Mouse (Mus musculus): ENCODE measurements around the gene Cap2.

Cap2 gene

GRCm38 (mm10) chr13:46571961-46572647, 70.5 kb downstream of the Cap2 start:
- no peak for DNase-seq

GRCm38 (mm10) chr13:46572648-46573163, 71.1 kb downstream of the Cap2 start:
- DNase-seq = no peak

DNA sequence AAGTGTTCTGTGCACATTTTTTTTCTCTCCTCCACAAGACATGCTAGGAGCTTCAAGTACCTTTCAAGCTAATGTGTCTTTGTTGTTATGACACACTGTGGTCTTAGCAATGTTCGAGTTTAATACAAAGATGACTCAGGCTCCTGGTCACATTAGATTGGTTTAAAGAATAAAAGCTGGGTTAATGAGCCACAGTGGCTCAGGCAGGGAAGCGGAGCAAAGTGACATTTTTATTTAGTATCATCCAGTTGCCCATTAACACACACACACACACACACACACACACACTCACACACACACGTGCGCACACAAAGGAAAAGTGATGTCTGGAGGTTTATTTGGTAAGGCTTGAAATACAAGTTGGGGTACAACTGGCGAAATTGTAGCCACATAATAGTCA, 72.6 kb downstream of the Cap2 start:
- DNase-seq = no peak

DNA sequence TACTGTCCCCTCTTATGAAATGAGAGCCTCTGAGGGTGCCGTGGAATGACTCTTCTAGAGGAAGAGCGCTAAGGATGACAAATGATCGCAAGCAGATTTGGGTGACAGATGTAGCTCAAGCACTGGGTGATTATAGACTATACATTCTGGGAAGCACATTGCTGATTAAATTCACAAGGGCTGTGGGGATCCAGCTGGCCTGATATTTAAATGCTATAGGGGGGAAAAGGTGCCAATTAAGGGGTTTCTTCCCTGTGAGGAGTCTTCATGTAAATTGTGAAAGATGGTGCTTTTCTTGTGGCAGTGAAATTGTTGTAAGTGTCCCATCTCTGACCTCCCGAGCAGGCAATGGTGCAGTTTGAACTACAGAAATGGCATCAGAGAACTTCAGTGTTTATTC, 73.1 kb downstream of the Cap2 start:
- DNase-seq = no peak

GRCm38 (mm10) chr13:46584860-46585259, 83.2 kb downstream of the Cap2 start:
- DNase-seq = no peak

- DNase-seq = no peak
Observed at GRCm38 (mm10) chr13:46587717-46588289, 86.2 kb downstream of the Cap2 start.

DNA sequence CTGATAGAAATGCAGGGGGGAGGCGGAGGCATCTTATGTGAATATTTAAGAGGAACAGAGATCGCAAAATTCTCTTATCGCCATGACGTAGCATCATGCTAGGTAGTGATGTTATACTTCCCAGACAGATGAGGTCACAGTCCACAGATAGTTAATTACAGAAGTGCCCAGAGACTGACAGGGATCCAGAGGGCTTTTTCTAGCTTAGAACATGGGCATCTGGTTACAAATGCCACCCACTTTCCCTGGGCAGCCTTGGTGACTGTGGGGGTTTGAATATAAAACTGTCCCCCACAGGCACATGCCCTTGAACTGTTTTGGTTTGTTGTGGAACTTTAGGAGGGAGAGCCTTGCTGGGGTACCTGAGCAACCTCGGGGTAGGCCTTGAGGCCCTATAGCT, 87.0 kb downstream of the Cap2 start:
- no peak for DNase-seq

DNA sequence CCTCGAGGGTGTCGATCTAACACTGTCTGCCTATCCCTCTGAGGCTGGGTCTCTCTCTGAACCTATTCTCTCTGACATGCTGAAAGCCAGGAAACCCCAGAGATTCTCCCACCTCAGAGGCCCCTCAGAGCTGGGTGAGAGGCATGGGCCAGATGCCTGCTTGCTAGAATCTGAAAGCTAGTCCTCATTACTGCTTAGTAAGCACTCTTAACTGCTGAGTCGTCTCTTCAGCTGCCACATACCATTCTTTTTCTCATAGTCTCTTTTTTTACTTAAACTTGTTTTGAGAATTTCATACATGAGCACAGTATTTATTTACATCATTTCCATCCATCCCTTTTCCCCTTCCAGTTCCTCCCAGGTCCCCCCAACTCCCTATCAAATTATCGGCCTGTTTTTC, 89.2 kb downstream of the Cap2 start:
- no peak for DNase-seq

DNA sequence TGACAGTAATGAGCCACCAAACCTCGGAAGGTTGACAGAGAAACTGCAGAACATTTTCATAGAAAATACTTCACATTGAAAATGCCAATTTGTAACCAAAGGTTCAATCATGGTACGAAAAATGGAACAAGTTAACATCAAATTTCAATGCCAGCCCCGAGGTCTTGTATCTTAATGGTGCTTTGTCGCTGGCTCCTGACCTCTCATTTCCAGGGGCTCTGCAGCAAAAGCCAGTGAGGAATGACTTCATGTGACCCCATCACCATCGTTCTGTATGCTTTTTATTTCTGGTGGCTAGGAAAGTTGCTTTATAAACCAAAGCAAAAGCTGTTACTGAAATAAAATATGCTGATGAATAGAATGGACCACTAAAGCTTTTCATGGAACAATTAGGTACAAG, 99.0 kb downstream of the Cap2 start:
- no peak for DNase-seq

DNA sequence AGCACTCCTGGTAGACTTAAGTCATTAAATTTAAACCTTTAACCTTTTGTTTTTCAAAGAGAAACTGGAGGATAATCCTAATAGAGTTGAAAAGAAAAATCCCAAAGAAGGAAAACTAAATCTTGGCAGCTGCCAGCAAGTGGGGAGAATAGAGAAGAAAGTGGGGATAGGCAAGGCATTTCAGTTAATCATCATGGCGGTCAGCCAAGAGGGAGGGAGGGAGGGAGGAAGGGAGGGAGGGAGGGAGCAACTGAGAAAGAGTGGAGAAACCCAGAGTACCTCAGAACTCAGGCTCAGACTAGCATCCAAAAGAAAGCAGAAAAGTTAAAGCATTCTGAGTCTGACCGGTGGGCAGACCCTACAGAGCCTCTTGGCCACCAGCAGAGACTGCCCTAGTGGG, 99.7 kb downstream of the Cap2 start:
- no peak for DNase-seq

DNA sequence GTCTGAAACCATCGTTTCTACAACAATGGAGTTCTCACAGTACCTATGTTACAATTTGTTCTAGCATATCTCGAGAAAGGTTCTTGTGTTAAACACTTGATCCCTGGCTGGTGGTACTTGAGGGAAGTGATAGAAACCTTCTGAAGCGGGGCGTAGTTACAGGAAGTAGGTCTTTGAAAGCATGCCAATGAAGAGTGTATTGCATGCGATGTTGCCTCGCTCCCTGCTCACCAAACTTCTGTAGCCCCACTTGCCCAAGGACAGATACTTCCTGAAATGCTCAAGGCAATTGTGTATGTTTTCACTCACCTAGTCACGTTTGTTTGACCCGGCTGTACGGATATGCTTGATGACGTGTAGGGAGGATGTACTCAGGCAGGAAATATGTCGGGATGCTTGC, 101.0 kb downstream of the Cap2 start:
- no peak for DNase-seq

- DNase-seq = no peak
Observed at GRCm38 (mm10) chr13:46611033-46611432, 109.4 kb downstream of the Cap2 start.

- no peak for DNase-seq
Observed at GRCm38 (mm10) chr13:46613694-46614272, 112.1 kb downstream of the Cap2 start.

- peak; percentile 96 for DNase-seq
Observed at GRCm38 (mm10) chr13:46616673-46617362, 115.2 kb downstream of the Cap2 start.

GRCm38 (mm10) chr13:46619633-46620032, 118.0 kb downstream of the Cap2 start:
- peak; percentile 71 for DNase-seq

DNA sequence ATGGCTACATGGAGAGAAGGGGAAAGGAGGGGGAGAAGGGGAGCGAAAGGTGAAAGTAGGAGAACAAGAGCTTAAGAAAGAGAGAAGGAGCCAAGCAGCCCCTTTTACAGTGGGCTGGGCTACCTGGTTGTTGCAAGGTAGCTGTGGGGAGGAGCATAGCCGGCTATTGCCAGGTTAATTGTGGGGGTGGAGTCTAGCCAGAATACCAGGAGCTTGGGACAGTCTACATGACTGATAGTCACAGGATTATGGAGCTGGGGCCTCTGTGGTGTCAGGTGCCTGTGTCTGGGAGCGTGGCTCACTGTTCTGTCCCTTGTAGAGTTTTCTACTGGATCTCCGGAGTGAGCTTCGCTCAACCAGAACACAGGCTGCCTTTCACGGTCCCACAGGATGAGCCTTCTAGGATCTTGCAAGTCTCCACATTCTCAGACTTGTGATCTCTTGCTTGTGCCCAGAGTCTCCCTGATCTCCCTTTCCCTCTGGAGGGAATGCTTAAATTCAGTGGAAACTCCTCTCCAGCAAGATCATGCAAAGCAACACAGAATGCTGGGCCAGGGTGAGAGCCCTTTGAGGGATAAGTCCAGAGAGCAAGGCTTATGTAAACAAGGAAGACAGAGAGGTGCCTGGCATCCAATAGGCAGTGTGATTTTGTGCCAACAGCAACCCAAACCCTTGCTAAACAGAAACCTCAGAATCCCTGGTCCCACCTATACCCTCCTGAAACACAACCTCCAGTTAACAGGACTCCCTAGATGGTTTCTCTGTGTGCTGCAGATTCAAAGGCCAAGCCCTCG, 119.5 kb downstream of the Cap2 start:
- DNase-seq = no peak

DNA sequence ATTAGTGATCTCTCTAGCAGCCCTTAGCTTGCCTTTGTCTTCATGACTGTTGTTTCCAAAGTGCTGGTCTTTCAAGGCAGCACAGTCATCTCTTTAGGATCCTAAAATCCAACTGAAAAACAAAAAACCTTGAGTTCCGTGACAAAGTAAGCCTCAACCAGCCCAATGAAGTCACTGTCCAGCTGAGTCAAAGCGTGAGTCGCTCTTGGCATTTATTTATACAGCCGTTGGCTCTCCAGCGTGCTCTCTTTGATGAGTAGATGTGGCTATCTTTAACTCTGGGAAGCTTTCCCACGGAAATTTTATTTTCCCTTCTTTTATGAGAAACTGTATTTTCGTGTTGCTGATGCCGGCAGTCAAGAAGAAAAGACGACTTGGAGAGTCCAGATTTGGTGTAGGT, 125.0 kb downstream of the Cap2 start:
- DNase-seq = no peak

DNA sequence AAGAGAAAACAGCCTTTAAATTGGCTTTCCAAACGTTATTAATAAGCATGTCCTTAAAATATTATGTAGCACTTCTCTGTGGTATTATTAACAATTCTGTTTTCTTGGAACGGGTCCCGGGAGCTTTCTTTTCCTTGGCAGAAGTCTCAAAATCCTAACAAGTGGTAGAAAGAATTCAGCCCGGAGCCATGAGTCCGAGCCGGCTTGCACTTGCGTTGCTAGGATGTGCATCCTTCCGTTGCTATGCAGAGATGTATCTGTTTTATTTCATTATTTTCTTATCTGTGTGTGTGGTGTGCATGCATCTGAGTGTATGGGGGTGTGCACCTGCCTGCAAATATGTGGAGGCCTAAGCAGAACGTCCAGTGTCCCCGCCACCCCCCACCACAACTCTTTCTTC, 126.2 kb downstream of the Cap2 start:
- no peak for DNase-seq

DNA sequence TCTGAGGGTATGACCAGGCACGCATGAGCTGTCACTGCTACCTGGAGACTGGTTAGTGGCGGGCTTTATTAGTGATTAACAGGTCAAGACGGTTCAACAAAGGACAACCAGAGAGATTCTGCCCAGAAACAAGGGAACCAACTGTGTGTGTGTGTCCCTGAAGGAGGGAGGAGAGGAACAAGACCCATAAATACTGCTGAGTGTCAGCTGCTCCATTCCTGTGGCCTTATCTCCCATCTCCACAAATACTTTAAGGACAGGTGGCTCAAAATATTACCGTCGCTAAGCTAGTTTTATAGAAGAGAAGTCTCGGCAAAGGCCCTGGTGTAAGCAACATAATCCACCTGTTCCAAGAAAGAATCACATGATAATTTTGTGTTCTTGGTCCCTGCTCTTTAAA, 127.7 kb downstream of the Cap2 start:
- DNase-seq = no peak

DNA sequence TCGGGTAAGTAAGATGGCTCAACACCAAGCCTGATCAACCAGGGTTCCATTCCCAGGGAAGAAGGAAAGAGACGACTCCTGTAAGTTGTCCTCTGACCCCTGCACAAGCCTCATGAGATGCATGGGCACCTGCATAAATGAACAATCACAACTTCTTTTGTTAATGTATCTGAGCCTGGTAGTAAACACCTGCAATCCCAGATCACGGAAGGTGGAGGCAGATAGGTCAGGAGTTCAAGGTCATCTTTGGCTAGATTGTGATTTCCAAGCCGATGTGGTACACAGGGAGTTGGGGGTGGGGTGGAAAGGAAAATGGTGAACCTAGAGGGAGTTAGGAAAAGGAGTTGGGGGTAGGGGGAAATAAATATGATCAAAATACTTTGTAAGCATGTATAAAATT, 131.1 kb downstream of the Cap2 start:
- DNase-seq = no peak

DNA sequence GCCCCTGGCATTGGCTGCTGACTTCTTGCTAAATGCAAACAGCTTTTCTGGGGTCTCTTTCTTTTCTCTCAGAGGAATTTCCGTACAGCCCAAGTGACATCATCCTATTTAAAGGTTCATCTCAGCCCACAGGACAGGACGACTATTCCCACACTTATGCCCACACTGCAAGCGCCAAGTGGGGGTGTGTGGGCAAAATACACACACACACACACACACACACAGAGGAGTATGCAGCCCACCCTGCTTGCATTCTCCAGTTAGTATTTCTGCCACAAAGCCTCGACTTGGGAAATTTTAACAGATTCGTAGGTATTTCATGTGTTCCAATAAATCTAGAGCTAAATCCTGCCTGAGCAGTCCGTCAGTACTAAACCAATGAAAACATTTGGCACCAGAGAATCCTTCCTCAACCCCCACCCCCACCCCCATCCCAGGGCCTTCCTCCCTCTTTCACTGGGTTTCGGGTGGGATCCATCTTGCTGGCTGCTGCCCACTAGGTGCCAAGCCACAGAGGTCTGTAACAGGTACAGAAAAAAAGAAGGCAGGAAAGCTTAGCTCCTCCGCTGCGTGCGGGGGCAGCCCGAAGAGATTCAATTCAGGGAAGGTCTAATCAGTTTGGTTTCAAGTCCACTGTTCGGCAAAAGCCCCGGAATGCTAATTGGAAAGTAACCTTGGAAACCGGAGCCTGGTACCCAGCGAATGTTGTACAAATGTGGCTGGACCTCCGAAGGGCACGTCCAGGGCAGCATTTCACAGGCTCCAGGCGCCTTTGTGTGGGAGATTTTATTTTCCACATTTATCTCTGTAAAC, 131.9 kb downstream of the Cap2 start:
- no peak for DNase-seq

GRCm38 (mm10) chr13:46634133-46634488, 132.5 kb downstream of the Cap2 start:
- DNase-seq = no peak
